Mouse (Mus musculus) erythroblast, embryonic 14.5 days (primary cell): ENCODE data around the gene Chrm3.

Experiments
- GATA1 ChIP-seq: IDR thresholded peaks from 2 replicates; pipeline ENCODE4 v1.6.1; 2012; ENCODE audit warnings: low read length, inconsistent platforms, mixed read lengths
- TAL1 ChIP-seq: IDR thresholded peaks from 3 replicates; pipeline ENCODE4 v1.6.1; 2012; ENCODE audit warnings: low read length, inconsistent platforms, mixed read lengths

DNA sequence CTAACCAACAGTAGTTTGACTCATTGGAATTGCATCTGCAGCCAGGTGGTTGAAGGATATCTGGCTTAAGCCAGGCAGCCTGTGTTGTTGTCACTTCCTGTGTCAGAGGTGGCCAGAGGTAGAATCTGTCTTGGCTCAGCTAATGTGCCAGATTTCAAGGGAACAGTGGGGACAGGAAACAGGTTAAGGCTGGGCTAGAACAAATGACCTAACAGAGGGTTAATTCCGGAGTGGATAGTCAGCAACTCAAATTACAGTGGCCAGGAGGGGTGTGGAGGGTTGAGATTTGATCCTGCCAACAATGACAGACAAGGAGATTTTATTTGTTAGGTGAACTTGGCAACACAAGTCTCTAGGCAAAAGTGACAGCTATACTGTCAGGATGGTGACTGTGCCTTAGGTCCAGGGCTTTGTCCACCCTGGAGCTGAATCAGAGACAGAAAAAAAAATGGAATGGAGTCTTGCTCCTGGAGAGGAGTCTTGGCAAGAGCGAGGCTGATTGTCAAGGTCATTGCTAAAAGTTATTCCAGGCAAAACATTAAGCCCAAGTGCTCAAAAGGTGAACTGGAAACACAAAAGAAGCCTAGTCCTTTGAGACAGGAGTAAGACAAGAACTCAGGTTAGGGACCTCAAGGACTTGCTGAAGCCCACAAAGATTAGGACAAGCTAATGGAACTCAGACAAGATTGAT, 5.6 kb downstream of the Chrm3 start:
- TF ChIP-seq TAL1 (no peak), GATA1 (no peak)
